Mouse (Mus musculus) testis, adult 2 months (tissue): Measurements from ENCODE around the gene Fyn.

Source experiments
- CTCF ChIP-seq: fragments of 200-500 bp; IDR thresholded peaks from 2 replicates; pipeline ENCODE4 v1.5.1; 2012; ENCODE audit warnings: low read depth, mild to moderate bottlenecking, inconsistent platforms, low read length, moderate library complexity; ENCODE audit not compliant: control insufficient read depth, insufficient read depth, insufficient replicate concordance
- POLR2A ChIP-seq: fragments of 200-500 bp; IDR thresholded peaks from 2 replicates; pipeline ENCODE4 v1.6.1; 2012; ENCODE audit warnings: low read depth, mild to moderate bottlenecking, inconsistent platforms, low read length, moderate library complexity; ENCODE audit not compliant: control insufficient read depth

- no peak for TF ChIP-seq CTCF
- TF ChIP-seq POLR2A: no peak
These were observed 218.8 kb downstream of the Fyn start for GRCm38 (mm10) chr10:39587290-39587925.
